Mouse (Mus musculus): ENCODE data around the gene Stmnd1.
"Not testable (repeated sequence)": the region's sequence is repeated elsewhere in the genome, so short reads cannot be mapped to it uniquely, and the experiment has no call there.

Stmnd1 gene

GRCm38 (mm10) chr13:46273453-46274110, at the start of gene Stmnd1:
Gene Stmnd1, plus strand, starts transcription at chr13:46273721.
- CTCF ChIA-PET, result no interaction called here

GRCm38 (mm10) chr13:46226956-46227355, 46.6 kb upstream of the Stmnd1 start:
- CTCF ChIA-PET, result no interaction called here

GRCm38 (mm10) chr13:46227486-46227885, 46.0 kb upstream of the Stmnd1 start:
- CTCF ChIA-PET, result no interaction called here

- CTCF ChIA-PET, result not testable (repeated sequence)
These were observed 44.8 kb upstream of the Stmnd1 start for GRCm38 (mm10) chr13:46228750-46229149.

- CTCF ChIA-PET, result no interaction called here
These were observed 41.9 kb upstream of the Stmnd1 start for GRCm38 (mm10) chr13:46231514-46232085.

- CTCF ChIA-PET, result no interaction called here
These were observed 35.7 kb upstream of the Stmnd1 start for GRCm38 (mm10) chr13:46237723-46238349.

- CTCF ChIA-PET, result no interaction called here
These were observed 34.7 kb upstream of the Stmnd1 start for GRCm38 (mm10) chr13:46238796-46239195.

- CTCF ChIA-PET, result no interaction called here
These were observed 31.9 kb upstream of the Stmnd1 start for GRCm38 (mm10) chr13:46241391-46242188.

- CTCF ChIA-PET, result no interaction called here
These were observed 19.8 kb upstream of the Stmnd1 start for GRCm38 (mm10) chr13:46253753-46254152.

- CTCF ChIA-PET, result interaction anchor here (0.6 kb wide), 1 partner anchor 420 kb away, joined by 8 read pairs; no protein-coding TSS in a partner anchor
These were observed 19.4 kb upstream of the Stmnd1 start for GRCm38 (mm10) chr13:46254171-46254570.

GRCm38 (mm10) chr13:46255616-46256015, 17.9 kb upstream of the Stmnd1 start:
- CTCF ChIA-PET, result interaction anchor here (0.5 kb wide), 1 partner anchor 283 kb away, joined by 4 read pairs; no protein-coding TSS in a partner anchor

- CTCF ChIA-PET, result no interaction called here
These were observed 15.7 kb upstream of the Stmnd1 start for GRCm38 (mm10) chr13:46257847-46258246.

- CTCF ChIA-PET, result no interaction called here
These were observed 14.0 kb upstream of the Stmnd1 start for GRCm38 (mm10) chr13:46259526-46259925.

- CTCF ChIA-PET, result no interaction called here
These were observed 12.3 kb upstream of the Stmnd1 start for GRCm38 (mm10) chr13:46261244-46261643.

- CTCF ChIA-PET, result no interaction called here
These were observed 5.7 kb upstream of the Stmnd1 start for GRCm38 (mm10) chr13:46267783-46268182.

GRCm38 (mm10) chr13:46268341-46268740, 5.2 kb upstream of the Stmnd1 start:
- CTCF ChIA-PET, result no interaction called here

- CTCF ChIA-PET, result no interaction called here
These were observed 4.6 kb upstream of the Stmnd1 start for GRCm38 (mm10) chr13:46268815-46269445.

- CTCF ChIA-PET, result no interaction called here
These were observed 589 bp upstream of the Stmnd1 start for GRCm38 (mm10) chr13:46272811-46273452.

GRCm38 (mm10) chr13:46275701-46276100, 2.2 kb downstream of the Stmnd1 start:
- CTCF ChIA-PET, result interaction anchor here (0.6 kb wide), 1 partner anchor 521 kb away, joined by 3 read pairs; no protein-coding TSS in a partner anchor

GRCm38 (mm10) chr13:46282543-46282942, 9.0 kb downstream of the Stmnd1 start:
- CTCF ChIA-PET, result no interaction called here

GRCm38 (mm10) chr13:46287801-46288200, 14.3 kb downstream of the Stmnd1 start:
- CTCF ChIA-PET, result no interaction called here
